Mouse (Mus musculus): ENCODE data around the gene Btbd2. TPM values are rescaled to one million over a fixed set of nuclear protein-coding genes. Genes with fewer than 3 reads are reported as not detected.

The Btbd2 gene
- polyA plus RNA-seq, 2 experiments, result 8.2 to 8.6 TPM

GRCm38 (mm10) chr10:80620796-80621689, 35.8 kb downstream of the Btbd2 start:
- peak overlapping the region; percentile 91 for H3K27ac ChIP-seq
- no peaks in the 10 kb centered on the region for H3K36me3 ChIP-seq (replicated peaks; ENCODE audit: control insufficient read depth, insufficient read depth, low read depth)
- 55% methylated on average over 16 of the region's 16 CpGs for WGBS (ENCODE audit: insufficient replicate concordance)
- TF ChIP-seq EP300 (IDR thresholded peaks at IDR 0.05; ENCODE audit: low read depth) (no peak), CTCF (IDR thresholded peaks at IDR 0.05; ENCODE audit: low read depth) (no peak)
- peaks cover 3 to 24% of the 10 kb centered on the region in 2 experiments; a peak in 3 of 4 replicates for H3K4me1 ChIP-seq (replicated peaks; ENCODE audit: control insufficient read depth in 2 of 2, insufficient read depth in 2 of 2, low read length in 1 of 2)
- H3K9ac ChIP-seq (replicated peaks), result peak overlapping the region; percentile 59
- ATAC-seq (ENCODE audit: insufficient read depth), result no peak
- H3K4me2 ChIP-seq (ENCODE audit: low read depth), result peak overlapping the region; percentile 83
- H3K9me3 ChIP-seq (ENCODE audit: control insufficient read depth, low read length), result no peaks in the 10 kb centered on the region
- peak overlapping the region; percentile 71 to 87 for H3K4me3 ChIP-seq (ENCODE audit: insufficient read depth in 1 of 2, low read depth in 2 of 2, low read length in 2 of 2)
- no peaks in the 10 kb centered on the region for H3K27me3 ChIP-seq (ENCODE audit: control insufficient read depth, insufficient read depth, low read length)
- no peak for DNase-seq (ENCODE audit: low read depth in 3 of 3, low spot score in 3 of 3)

GRCm38 (mm10) chr10:80620365-80620764, 36.5 kb downstream of the Btbd2 start:
- Histone ChIP-seq H3K4me2 (ENCODE audit: low read depth) (no peak overlapping the region), H3K27ac (no peak overlapping the region), H3K9ac (replicated peaks) (no peak overlapping the region), H3K36me3 (replicated peaks; ENCODE audit: control insufficient read depth, insufficient read depth, low read depth) (no peaks in the 10 kb centered on the region), H3K4me3 (ENCODE audit: insufficient read depth in 1 of 2, low read depth in 2 of 2, low read length in 2 of 2) (no peak overlapping the region), H3K27me3 (ENCODE audit: control insufficient read depth, insufficient read depth, low read length) (no peaks in the 10 kb centered on the region), H3K4me1 (replicated peaks; ENCODE audit: control insufficient read depth in 2 of 2, insufficient read depth in 2 of 2, low read length in 1 of 2) (peaks cover 3 to 20% of the 10 kb centered on the region in 2 experiments; a peak in 3 of 4 replicates), H3K9me3 (ENCODE audit: control insufficient read depth, low read length) (no peaks in the 10 kb centered on the region)
- no peak for TF ChIP-seq CTCF (IDR thresholded peaks at IDR 0.05; ENCODE audit: low read depth)
- no peak for TF ChIP-seq EP300 (IDR thresholded peaks at IDR 0.05; ENCODE audit: low read depth)
- WGBS (ENCODE audit: insufficient replicate concordance), result 80% methylated on average over 9 of the region's 9 CpGs
- ATAC-seq (ENCODE audit: insufficient read depth) (no peak), DNase-seq (ENCODE audit: low read depth in 3 of 3, low spot score in 3 of 3) (no peak)

GRCm38 (mm10) chr10:80619465-80620244, 37.2 kb downstream of the Btbd2 start:
- no peak overlapping the region for H3K9ac ChIP-seq (replicated peaks)
- H3K4me1 ChIP-seq (replicated peaks; ENCODE audit: control insufficient read depth in 2 of 2, insufficient read depth in 2 of 2, low read length in 1 of 2), result peaks cover 3 to 20% of the 10 kb centered on the region in 2 experiments; a peak in 3 of 4 replicates
- H3K4me3 ChIP-seq (ENCODE audit: insufficient read depth in 1 of 2, low read depth in 2 of 2, low read length in 2 of 2), result no peak overlapping the region
- TF ChIP-seq CTCF (IDR thresholded peaks at IDR 0.05; ENCODE audit: low read depth), result no peak
- TF ChIP-seq EP300 (IDR thresholded peaks at IDR 0.05; ENCODE audit: low read depth), result no peak
- no peaks in the 10 kb centered on the region for H3K27me3 ChIP-seq (ENCODE audit: control insufficient read depth, insufficient read depth, low read length)
- no peak for DNase-seq (ENCODE audit: low read depth in 3 of 3, low spot score in 3 of 3)
- H3K9me3 ChIP-seq (ENCODE audit: control insufficient read depth, low read length), result no peaks in the 10 kb centered on the region
- WGBS (ENCODE audit: insufficient replicate concordance), result 53% methylated on average over 8 of the region's 8 CpGs
- H3K27ac ChIP-seq, result no peak overlapping the region
- no peak for ATAC-seq (ENCODE audit: insufficient read depth)
- H3K36me3 ChIP-seq (replicated peaks; ENCODE audit: control insufficient read depth, insufficient read depth, low read depth), result peaks cover 2% of the 10 kb centered on the region; the same call in 1 of the 2 replicates
- H3K4me2 ChIP-seq (ENCODE audit: low read depth), result peak overlapping the region; percentile 11; the same call in 1 of the 2 replicates

GRCm38 (mm10) chr10:80618181-80618580, 38.7 kb downstream of the Btbd2 start:
- no peak for DNase-seq (ENCODE audit: low read depth in 3 of 3, low spot score in 3 of 3)
- no peak for TF ChIP-seq EP300 (IDR thresholded peaks at IDR 0.05; ENCODE audit: low read depth)
- no peak for TF ChIP-seq CTCF (IDR thresholded peaks at IDR 0.05; ENCODE audit: low read depth)
- H3K36me3 ChIP-seq (replicated peaks; ENCODE audit: control insufficient read depth, insufficient read depth, low read depth), result peaks cover 2% of the 10 kb centered on the region; the same call in 1 of the 2 replicates
- no peaks in the 10 kb centered on the region for H3K9me3 ChIP-seq (ENCODE audit: control insufficient read depth, low read length)
- H3K27me3 ChIP-seq (ENCODE audit: control insufficient read depth, insufficient read depth, low read length), result no peaks in the 10 kb centered on the region
- H3K27ac ChIP-seq, result no peak overlapping the region
- H3K9ac ChIP-seq (replicated peaks), result no peak overlapping the region
- H3K4me2 ChIP-seq (ENCODE audit: low read depth), result no peak overlapping the region
- ATAC-seq (ENCODE audit: insufficient read depth), result no peak
- H3K4me1 ChIP-seq (replicated peaks; ENCODE audit: control insufficient read depth in 2 of 2, insufficient read depth in 2 of 2, low read length in 1 of 2), result peaks cover 3 to 16% of the 10 kb centered on the region in 2 experiments; a peak in 3 of 4 replicates
- 46% methylated on average over 9 of the region's 9 CpGs for WGBS (ENCODE audit: insufficient replicate concordance)
- no peak overlapping the region for H3K4me3 ChIP-seq (ENCODE audit: insufficient read depth in 1 of 2, low read depth in 2 of 2, low read length in 2 of 2)

Data from liver, embryonic 14.5 days (tissue).